Mouse (Mus musculus) embryo, embryonic 11 days (tissue): ENCODE data around the gene Apobec1.
"Not testable (repeated sequence)": the region's sequence is repeated elsewhere in the genome, so short reads cannot be mapped to it uniquely, and the experiment has no call there.

Experiments used
- DNase-seq: peaks from one replicate; pipeline ENCODE4 v3.0.0-alpha.2; 2015

Gene Apobec1

GRCm38 (mm10) chr6:122556959-122557561 lies 45.2 kb downstream of the Apobec1 start:
- DNase-seq: peak; percentile 72

DNA sequence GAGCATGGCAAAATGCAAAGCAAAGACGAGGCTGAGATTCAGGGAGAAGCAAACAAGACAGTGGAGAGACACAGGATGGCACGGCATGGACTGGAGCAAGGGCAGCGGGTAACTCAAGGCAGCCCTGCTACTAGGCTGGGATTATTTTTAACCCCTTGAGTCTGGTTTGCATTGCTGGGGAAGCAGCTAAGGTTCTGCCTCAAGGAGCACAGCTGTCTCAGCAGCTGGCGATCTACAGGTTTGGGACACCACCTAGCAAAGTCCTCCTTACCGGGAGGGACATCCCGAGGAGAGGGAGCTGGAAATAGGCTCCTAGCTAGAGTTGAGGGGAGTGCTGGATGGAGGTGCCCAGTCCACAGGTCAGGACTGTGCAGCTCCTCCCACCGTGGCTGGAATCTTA lies 47.0 kb downstream of the Apobec1 start:
- DNase-seq: no peak

DNA sequence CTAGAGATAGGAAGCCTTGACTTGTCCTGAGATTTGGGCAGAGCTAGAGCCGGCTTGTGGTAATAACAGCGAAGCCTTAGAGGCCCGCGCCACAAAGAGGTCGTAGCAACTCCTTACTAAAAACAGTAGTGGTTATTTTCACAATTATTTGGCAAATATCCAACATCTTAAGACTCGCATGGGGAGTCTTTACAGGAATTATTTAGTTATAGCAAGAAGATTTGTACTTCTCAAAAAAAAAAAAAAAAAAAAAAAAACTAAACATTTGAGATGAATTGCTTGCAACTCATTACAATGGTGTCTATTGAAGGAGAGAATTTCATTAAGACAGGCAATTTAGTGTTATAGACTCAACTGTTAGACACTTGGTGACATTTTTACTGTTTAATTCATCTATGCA lies 48.1 kb downstream of the Apobec1 start:
- no peak for DNase-seq

DNA sequence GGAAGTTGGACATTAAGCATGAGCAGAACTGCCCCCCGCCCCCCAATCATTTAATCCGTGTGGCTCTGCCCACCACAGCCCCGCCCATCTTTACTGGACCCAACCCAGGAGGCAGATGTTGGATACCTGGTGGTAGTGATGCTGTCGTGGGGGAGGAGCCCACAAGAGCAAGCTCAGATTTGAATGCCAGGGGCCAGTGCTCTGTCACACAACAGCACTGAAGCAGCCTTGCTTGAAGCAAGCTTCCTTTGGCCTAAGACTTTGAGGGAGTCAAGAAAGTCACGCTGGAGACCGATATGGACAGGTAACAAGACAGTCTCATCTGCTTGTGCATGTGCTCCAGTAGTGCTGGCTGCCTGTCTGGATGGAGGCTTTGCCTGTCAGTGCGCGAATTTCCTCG lies 48.6 kb downstream of the Apobec1 start, which contains the start of gene Aicda:
Gene Aicda, plus strand, starts transcription at position 196 of the 400 bp plus-strand sequence.
- no peak for DNase-seq

GRCm38 (mm10) chr6:122545948-122546347 lies 56.3 kb downstream of the Apobec1 start:
- no peak for DNase-seq

GRCm38 (mm10) chr6:122545289-122545882 lies 56.9 kb downstream of the Apobec1 start:
- DNase-seq: no peak

GRCm38 (mm10) chr6:122544672-122545071 lies 57.6 kb downstream of the Apobec1 start:
- DNase-seq: no peak

DNA sequence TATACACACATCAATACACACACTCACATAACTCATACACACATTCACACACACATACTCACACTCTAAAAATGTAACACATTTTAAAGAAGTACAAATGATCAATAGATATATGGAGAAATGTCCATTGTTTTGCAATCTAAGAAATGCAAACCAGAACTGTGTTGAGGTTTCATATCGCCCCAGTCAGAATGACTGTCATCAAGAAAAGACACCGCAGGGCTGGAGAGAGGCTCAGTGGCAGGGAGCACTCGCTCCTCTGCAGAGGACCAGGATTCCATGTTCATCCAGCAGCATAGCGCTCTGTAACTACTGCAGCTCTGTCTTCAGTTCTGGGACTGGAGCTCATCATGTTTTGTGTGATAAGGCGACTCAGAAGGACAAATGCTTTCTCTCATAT lies 58.7 kb downstream of the Apobec1 start:
- DNase-seq: no peak

DNA sequence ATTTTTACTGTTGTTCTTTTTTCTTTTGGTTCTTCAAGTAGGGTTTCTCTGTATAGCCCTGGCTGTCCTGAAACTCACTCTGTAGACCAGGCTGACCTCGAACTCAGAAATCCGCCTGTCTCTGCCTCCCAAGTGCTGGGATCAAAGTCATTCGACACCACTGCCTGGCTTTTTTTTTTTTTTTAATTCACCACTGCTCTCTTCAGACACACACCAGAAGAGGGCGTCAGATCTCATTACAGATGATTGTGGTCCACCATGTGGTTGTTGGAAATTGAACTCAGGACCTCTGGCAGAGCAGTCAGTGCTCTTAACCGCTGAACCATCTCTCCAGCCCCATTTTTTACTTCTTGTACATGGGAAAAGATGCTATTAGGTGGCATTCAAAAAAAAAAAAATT lies 59.8 kb downstream of the Apobec1 start:
- not testable (repeated sequence) for DNase-seq

GRCm38 (mm10) chr6:122539564-122539963 lies 62.7 kb downstream of the Apobec1 start:
- DNase-seq: no peak

DNA sequence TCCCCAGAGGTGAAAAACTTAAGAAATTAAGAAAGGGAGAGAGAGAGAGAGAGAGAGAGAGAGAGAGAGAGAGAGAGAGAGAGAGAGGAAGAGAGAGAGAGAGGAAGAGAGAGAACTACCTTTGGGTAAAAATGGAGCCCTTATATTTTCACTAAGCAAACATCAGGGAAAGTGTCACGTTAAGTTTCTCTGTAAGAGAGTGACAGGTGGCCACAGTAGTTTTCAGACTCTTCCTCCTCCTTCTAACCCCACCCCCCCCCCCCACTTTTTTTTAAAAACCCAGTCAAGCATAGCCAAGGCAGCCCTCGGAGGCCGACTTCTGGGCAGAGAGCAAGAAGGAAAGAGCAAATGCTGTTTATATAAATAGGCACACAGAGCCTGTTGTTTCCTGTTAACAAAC lies 68.2 kb downstream of the Apobec1 start:
- DNase-seq: no peak

DNA sequence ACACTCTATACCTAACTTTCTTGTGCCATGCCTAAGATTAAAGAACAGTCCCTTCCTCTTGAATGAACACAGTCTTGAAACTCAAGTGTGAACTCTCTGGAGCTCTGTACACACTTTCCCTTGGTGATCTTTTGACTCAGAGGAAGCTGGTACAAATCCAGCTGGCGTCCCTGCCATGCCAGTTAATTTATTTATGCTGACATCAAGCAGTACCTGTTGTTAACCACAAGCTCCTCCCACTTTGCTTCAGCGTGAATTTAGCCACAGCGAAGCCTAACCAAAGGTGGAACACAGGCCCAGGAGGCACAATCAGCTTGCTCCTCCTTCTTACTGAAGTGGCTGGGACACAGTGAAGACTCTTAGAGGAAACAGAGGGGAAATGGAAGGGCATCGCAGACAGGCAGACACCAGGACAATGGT lies 69.4 kb downstream of the Apobec1 start:
- DNase-seq: peak; percentile 46

DNA sequence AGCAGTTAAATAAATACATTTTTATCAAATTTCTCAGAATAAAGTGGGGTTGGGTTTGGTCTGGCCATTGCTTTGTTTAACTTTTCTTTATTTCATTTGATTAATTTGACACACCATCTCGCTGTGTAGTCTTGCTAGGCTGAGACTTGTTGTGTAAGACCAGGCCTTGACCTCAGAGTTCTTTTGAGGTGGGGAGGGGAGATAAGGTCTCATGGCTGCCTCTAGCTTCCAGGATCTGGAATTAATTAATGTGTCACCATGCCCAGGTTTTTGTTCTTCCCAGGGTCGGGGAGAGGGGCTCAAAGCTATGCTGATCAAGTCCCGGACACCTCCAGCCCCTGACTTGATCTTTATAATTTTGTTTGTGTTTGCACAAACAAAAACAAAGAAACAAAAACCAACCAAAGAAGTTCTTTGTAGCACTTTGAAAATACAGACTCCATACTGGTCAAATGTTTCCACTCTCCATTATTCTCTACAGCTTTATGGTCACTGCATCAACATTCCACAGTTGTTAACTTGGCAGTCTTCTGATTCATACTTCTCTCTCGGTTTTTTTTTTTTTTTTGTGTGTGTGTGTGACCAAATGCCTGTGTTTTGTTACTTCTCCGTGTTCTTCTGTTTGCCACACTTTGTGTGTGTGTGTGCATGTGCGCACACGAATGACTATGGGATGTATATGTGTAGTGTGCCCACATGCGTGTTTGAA lies 70.6 kb downstream of the Apobec1 start:
- peak; percentile 38 for DNase-seq

- DNase-seq: no peak
These were observed 74.1 kb downstream of the Apobec1 start for GRCm38 (mm10) chr6:122528136-122528535.
